Mouse (Mus musculus) small intestine, adult 10 weeks (tissue): ENCODE data around the gene Rab44. TPM values are rescaled to one million over a fixed set of nuclear protein-coding genes. Genes with fewer than 3 reads are reported as not detected.

Experiments
- polyA plus RNA-seq: library from polyadenylated mRNA; stranded (reverse); fragments of 350-450 nt; fragmentation: Illumina TruSeq; extraction: RNeasy Lipid Tissue Mini Kit (QIAGEN cat#74804); gene quantifications from one replicate; pipeline ENCODE4 v1.2.3, GENCODE M21; 2014; ENCODE audit warnings: low replicate concordance

Rab44 gene
- polyA plus RNA-seq, result not detected

GRCm38 (mm10) chr17:29113591-29114352 lies at the start of gene Rab44:
Rab44 (plus strand) TSS chr17:29114145.

GRCm38 (mm10) chr17:29090776-29091175 lies 23.2 kb upstream of the Rab44 start, which contains the start of gene Cdkn1a:
Cdkn1a (plus strand) TSS chr17:29090976.

Other genes with a start within 250 kb of the Rab44 start
- 19.5 TPM for gene 4930539E08Rik, start 198.8 kb upstream of the Rab44 start, polyA plus RNA-seq
- not detected for gene Pxt1, start 170.3 kb upstream of the Rab44 start, polyA plus RNA-seq
- gene Kctd20, start 162.2 kb upstream of the Rab44 start, polyA plus RNA-seq, result 24.6 TPM
- gene Stk38, start 106.2 kb upstream of the Rab44 start, polyA plus RNA-seq, result 155 TPM
- gene Srsf3, start 81.5 kb upstream of the Rab44 start, polyA plus RNA-seq, result 477 TPM
- gene Cdkn1a, start 23.2 kb upstream of the Rab44 start, polyA plus RNA-seq, result 96.2 TPM
- gene Cpne5, start 124.0 kb downstream of the Rab44 start, polyA plus RNA-seq, result not detected
- gene Ppil1, start 150.0 kb downstream of the Rab44 start, polyA plus RNA-seq, result 10.1 TPM
- 78.7 TPM for gene BC004004, start 154.6 kb downstream of the Rab44 start, polyA plus RNA-seq
- gene Pi16, start 203.5 kb downstream of the Rab44 start, polyA plus RNA-seq, result not detected
- gene Mtch1, start 233.8 kb downstream of the Rab44 start, polyA plus RNA-seq, result 2.2 TPM
- 0.63 TPM for gene Fgd2, start 246.8 kb downstream of the Rab44 start, polyA plus RNA-seq